Mouse (Mus musculus) adrenal gland, postnatal 25 days (tissue): Measurements from ENCODE around the gene B4galnt2. TPM values are rescaled to one million over a fixed set of nuclear protein-coding genes. Genes with fewer than 3 reads are reported as not detected.
A peak's percentile ranks its signal among the peaks of the same experiment; 100 is the strongest.

Experiments used
- DNase-seq: peaks from one replicate; pipeline ENCODE4 v3.0.0; 2021; ENCODE audit warnings: mixed read lengths
- total RNA-seq: library from RNA; stranded (reverse); gene quantifications from 2 replicates; pipeline ENCODE4 v1.2.3, GENCODE M21; 2021

The B4galnt2 gene
- total RNA-seq, 1 experiment from 2014 or later = not detected

GRCm38 (mm10) chr11:95840694-95841497, 73.8 kb downstream of the B4galnt2 start:
- no peak for DNase-seq

DNA sequence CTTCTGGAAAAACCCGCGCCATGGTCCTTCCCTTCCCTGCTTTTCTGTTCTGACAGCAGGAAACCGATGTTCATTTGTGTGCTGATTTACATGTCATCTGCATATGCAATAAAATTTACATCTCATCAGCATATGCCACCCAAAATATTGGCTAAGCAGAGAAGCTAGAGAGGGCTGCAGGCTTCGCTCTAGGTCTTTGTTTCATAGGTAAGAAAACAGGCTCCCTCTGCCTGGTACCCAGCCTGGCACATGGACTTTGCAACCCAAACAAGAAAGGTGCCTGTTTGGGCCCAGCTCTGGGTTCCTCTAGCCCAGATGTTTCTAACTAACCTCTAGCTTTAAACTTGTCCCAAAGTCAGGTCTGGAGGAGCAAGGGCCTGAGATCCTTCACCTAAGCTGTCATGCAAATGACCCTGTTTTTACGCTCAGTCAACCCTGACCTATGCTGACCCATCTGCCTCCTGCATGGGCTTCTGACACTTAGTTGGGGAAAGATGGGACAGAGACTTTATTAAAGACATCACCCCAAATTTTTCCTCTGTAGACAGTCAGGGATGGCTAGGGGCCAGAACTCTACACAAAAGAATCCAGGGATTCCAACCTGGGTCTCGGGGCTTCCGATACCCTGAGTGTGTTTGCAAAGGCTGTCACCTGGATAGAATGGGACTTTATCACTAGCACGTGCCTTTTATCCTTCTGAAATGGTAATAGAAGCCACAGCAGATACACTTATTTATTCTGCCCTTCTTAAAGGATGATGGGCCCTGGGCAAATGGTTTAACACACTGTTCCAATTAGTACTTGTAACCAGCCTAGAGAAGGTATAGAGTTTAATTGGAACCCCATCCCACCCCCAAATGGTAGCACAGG, 75.5 kb downstream of the B4galnt2 start:
- DNase-seq = no peak

DNA sequence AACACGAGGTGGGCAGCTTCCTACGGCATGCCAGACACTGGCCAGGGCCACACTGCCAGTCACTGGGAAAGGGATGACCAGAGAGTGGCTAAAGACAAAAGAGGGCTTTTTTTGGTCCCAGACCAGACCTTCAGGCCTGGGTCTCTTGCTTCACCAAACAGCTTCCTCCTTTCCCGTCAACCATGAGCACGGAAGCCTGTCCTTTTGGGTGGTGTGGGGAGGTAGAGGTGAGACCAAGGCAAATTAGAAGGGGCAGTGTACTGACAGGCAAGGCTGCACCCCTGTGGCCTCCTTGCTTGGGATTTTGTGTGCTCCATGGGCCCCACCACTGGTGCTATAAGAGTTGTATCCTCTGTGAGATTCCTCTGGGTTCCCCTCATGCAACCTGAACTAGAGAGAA, 76.1 kb downstream of the B4galnt2 start:
- DNase-seq = no peak

DNA sequence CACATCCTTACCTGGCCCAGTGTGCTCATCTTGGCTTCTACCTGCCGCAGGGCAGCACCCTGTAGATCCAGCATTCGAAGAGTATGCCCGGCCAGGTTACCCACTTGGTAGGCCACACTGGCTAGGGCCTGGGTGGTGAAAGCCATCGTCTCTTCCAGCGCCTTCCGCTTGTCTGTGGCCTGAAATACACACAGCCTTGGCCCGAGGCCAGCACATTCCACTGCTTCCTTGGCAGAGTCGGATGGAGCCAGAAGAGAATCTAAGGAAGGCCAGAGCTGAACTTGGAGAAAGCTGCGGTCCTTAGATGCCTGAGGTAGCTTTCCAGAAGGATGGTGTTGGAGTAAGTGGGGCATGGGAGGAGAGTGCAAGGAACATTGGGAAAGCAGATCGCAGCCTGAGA, 77.6 kb downstream of the B4galnt2 start, which contains the start of gene Gngt2:
Gene Gngt2 (plus strand): TSS at position 158 of the 400 bp plus-strand sequence.
- peak; percentile 89 for DNase-seq

GRCm38 (mm10) chr11:95836433-95836832, 78.3 kb downstream of the B4galnt2 start:
- DNase-seq = no peak

DNA sequence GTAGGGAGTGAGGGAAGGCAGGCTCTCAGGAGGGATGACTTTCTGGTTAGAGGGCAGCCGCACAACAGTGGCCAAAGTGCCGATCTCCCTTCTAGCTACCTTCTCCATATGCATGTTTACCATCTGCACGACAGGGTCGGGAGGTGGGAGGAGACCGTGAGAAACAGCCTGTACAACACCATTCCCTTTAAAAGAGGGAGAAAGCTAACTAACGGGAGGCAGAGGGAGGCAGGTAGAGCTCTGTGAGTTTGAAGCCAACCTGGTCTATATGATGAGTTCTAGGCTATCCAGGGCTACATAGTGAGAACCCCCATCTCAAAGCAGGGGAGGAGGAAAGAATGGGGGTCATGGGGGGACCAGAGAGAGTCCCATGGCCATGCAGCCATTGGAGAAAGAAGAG, 78.9 kb downstream of the B4galnt2 start:
- no peak for DNase-seq

DNA sequence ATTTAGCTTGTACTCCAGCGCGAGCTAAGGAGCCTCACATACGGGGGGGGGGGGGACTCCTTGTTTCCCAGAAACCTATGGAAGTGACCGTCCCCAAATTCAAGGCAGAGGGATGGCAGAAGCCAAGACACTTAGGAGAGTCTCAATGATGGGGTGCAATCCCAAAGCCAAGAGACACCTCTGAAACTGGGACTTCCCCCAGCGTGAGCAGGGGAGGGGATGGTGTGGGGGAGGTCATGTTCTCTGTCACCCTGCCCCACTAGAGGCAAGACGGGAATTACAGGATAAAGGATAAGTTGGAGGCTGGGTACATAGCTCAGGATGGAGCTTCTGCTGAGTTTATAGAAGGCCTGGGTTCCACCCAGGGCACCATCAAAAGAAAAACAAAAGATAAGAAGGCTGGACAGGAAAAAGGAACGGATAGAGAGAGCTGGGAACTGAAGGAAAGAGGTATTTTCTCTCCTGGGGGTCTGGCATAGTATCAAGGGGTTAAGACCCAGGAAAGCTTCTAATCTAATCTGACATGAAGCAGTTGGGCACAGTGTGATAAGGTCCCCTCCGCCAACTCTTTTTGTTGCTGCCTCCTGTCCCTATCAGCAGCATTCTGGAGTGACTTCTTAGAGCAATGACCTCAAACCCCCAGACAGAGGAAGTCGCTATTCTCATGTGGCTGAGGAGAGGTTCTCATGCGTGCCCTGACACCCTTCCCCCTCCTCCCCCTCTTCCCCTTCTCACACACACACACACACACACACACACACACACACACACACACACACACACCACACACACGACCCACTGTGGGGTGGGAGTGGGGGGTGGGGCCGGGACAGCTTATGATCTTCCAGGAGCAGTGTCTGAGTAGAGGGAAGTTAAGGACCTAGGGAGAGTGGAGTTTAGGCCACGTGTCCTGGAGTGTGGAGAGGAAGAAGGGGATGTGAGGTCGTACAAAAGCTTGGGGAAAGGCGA, 79.7 kb downstream of the B4galnt2 start:
- DNase-seq = no peak

DNA sequence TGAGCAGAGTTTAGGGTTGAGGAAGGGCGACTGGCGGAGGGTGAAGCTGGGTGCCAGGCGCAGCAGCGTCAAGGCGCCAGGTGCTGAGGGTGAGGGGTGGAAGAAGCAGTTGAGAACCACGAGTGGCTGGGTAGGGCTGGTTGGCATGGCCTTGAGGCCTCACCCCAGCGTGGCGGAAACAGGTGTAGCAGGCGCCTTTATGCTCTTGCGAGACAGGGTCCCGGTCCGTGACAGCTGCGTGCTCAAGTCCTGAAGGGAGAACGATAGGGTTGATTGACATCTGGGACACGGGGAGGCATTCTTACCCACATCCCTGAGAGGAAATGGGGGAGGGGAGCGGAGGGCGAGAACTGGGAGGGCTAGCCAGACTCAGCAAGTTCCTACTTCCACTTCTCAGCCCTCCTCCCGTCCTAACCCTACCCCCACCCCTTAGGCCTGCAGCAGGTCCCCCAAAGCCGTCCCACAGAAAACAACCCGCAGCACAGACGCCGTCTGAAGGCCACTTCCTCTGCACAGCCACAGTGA, 80.5 kb downstream of the B4galnt2 start:
- no peak for DNase-seq

DNA sequence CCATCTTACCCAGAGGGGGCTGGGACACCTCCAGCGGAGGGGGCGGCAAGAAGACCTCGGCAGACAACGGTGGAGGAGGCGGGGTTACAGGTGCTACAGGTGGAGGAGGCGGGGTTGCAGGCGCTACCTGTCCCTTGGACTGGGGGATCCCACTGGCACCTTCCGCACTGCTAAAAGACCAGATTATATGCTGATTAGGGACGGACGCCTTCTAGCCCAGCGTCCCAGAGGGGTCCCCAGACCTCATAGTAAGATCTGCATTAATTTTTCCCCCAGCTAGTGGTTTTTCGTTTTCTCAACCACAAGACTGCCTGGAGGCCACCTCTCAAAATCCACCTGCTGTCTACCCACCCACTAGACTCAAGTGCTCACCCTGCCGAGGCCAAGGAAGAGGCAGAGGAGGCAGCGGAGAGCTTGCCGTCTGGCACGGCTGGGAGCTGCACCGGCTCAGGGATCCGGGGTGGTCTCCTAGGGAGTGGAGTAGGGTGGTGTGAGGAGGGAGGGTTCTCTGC, 81.0 kb downstream of the B4galnt2 start:
- no peak for DNase-seq

- no peak for DNase-seq
Observed at GRCm38 (mm10) chr11:95833006-95833570, 81.6 kb downstream of the B4galnt2 start.

DNA sequence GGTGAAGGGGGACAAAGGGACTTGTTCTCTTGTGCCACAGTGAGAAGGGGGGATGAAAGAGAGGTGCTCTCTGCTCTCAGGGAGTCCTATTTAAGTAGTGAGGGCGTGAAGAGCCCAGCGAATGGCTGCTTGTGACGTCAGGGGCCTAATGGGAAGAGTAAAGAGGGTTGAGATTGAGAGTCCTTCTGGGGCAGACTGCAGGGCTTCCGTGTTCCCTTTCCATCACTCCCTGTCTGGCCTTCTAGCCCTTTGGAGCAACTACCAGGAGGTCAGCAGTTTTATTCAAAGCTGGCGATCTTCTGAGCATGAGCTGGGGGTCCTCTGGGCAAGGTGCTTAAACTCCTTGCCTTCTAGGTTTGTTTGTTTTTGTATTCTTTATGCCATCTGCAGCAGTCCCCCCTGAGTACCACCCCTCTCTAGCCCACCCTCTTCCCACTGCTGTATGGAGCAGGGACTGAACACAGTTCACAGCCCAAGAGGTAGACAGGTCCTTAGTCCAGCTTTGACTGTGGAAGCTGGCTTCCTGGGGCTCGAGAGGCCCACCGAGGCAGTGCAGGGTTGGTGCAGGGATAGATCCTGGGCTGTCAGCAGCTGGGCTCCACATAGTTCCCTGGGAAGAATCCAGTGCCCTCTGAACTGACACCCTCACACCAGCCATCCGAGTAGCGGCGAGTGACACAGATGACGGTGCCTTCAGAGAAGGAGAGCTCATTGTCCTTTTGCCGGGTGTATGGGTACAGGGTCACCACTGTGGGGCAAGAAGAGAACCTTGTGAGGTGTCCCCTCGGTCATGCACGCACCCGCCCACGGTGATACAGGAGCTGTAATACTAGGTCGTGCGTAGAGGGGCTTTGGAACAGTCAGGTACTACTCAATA, 82.3 kb downstream of the B4galnt2 start:
- no peak for DNase-seq

DNA sequence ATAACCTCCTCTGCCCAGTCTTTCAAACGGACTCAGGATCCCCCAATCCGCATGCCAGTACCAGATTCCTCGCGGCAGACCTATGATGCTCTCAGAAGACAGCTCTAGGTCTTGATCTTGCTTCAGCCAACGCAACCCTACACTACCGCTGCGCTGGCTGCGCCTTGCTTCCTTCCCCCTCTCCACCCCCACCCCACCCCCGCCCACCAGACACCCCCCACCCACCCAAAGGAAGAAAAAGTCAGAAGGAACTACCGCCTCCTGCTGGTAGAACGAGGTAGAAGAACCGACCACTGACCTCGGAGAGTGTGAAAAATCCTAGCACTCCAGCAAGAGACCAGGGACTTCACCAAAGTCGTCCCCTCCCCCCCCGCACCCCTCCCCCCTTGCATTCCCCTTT, 83.0 kb downstream of the B4galnt2 start:
- DNase-seq = no peak

DNA sequence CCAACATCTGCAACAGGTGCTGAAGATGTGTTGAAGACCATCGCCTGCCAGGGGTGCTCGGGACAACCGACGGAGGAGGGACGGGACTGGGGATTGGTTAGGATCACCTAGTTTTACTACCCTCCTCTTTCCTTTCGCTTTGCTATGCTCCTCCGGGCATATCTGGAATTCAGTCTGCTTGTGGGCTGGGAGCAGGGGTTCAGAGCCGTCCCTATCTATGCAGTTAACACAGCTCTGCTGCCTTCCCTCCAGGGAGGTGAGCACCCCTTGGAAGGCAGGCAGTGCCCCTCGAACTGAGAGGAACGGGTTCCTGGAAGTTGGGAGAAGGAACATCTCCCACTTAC, 83.4 kb downstream of the B4galnt2 start:
- no peak for DNase-seq

DNA sequence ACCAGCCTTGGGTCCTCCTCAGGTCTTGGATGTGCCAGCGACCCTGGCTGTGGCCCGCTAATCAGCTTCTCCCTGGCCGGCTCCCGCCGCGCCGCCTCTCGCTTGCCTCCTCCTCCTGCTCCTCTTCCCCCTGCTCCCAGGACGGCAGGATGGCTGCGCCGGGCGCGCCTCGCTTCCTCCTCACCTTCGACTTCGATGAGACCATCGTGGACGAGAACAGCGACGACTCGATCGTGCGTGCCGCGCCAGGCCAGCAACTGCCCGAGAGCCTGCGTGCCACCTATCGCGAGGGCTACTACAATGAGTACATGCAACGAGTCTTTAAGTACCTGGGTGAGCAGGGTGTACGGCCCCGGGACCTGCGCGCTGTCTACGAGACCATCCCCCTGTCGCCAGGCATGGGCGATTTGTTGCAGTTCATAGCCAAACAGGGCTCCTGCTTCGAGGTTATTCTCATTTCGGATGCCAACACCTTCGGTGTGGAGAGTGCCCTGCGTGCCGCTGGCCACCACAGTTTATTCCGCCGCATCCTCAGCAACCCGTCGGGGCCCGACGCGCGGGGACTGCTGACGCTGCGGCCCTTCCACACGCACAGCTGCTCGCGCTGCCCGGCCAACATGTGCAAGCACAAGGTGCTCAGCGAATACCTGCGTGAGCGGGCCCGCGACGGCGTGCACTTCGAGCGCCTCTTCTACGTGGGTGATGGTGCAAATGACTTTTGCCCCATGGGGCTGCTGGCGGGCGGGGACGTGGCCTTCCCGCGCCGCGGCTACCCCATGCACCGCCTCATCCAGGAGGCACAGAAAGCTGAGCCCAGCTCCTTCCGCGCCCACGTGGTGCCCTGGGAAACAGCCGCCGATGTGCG, 84.0 kb downstream of the B4galnt2 start:
- no peak for DNase-seq

DNA sequence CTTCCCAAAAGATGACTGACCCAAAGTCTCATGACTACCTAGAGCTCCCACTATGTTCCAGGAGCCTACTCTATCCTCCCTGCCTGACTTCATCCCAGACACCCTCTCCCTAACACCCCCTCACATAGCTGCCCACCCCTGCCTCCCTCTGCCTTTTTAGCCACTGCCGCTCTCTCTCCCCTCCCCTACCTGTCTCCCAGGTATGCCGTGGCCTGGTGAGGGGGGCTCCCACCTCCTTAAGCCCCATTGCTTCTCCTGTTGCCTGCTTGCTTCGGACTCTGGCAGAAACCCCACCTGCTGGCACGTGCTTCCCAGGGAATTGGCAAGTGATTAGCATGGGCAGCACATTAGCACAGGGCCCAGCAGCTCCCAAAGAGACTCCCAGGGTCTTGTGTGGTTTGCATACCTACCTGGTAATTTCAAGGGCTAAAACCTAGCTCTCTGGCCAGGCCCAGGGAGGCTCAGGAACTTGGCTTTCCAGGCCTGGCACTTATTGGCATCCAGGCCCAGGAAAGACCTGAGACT, 85.1 kb downstream of the B4galnt2 start:
- no peak for DNase-seq

DNA sequence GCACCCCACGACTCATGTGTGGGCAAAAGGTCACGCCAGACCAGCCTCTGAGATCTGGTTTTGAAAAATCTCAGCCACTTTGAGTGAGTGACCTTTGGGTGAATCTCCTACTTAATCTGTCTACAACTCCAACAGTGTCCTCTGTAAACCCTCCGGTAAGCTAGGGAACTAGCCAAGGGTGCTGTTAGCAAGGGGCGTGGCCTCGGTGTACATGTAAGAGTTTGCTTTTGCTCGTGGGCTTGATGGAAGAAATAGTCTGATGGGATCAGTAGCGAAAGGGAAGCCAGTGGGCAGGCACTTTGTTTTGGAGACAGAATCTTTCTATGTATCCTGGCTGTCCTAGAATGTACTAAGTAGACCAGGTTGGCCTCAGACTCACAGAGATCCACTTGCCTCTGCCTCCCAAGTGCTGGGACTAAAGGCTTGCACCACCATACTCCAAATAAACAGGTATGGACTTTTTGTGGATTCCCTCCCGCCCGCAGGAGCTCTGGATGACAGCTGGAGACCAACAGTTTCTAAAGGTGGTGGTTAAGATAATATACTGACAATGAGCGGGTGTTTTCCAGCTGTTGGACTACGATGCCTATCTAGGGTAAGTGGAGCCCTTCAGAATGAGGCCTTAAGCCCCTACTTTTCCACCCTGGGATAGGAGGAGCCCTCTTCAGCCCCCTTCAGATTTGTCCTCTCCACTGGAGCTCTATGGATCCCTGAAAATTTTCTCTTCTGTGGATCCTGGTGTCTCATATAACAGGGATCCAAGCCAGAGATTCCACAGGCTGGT, 86.3 kb downstream of the B4galnt2 start:
- no peak for DNase-seq

- peak; percentile 66 for DNase-seq
Observed at GRCm38 (mm10) chr11:95827464-95828085, 87.1 kb downstream of the B4galnt2 start.

- no peak for DNase-seq
Observed at GRCm38 (mm10) chr11:95827168-95827447, 87.6 kb downstream of the B4galnt2 start.
